Mouse (Mus musculus) stomach, postnatal 0 days (tissue): ENCODE results near the gene Ankzf1.

ENCODE experiments used
- CTCF ChIP-seq: IDR thresholded peaks from 2 replicates; pipeline ENCODE4 v1.5.1; 2016; ENCODE audit warnings: antibody characterized with exemption, low read depth, mild to moderate bottlenecking, moderate library complexity
- EP300 ChIP-seq: optimal IDR thresholded peaks from 2 replicates; pipeline ENCODE3; 2016; ENCODE audit warnings: antibody characterized with exemption

- TF ChIP-seq CTCF (no peak), EP300 (no peak)
Measured at GRCm38 (mm10) chr1:75148727-75149126, 43.2 kb upstream of the Ankzf1 start.
